Mouse (Mus musculus): Measurements from ENCODE around the gene Tank.

Gene Tank

GRCm38 (mm10) chr2:61580555-61581080, 2.2 kb downstream of the Tank start:
- no peak for DNase-seq

GRCm38 (mm10) chr2:61582578-61583315, 4.4 kb downstream of the Tank start:
- DNase-seq, result no peak

GRCm38 (mm10) chr2:61585447-61585846, 7.1 kb downstream of the Tank start:
- DNase-seq, result no peak

- DNase-seq, result no peak
These were observed 7.8 kb downstream of the Tank start for GRCm38 (mm10) chr2:61586166-61586565.

- no peak for DNase-seq
These were observed 12.4 kb downstream of the Tank start for GRCm38 (mm10) chr2:61590751-61591150.

GRCm38 (mm10) chr2:61592095-61592494, 13.7 kb downstream of the Tank start:
- DNase-seq, result no peak

GRCm38 (mm10) chr2:61592699-61593029, 14.3 kb downstream of the Tank start:
- DNase-seq, result no peak

- peak; percentile 94 for DNase-seq
These were observed 14.8 kb downstream of the Tank start for GRCm38 (mm10) chr2:61593030-61593811.

GRCm38 (mm10) chr2:61593871-61594304, 15.5 kb downstream of the Tank start:
- no peak for DNase-seq

- no peak for DNase-seq
These were observed 21.3 kb downstream of the Tank start for GRCm38 (mm10) chr2:61599730-61600129.

GRCm38 (mm10) chr2:61603461-61603860, 25.1 kb downstream of the Tank start:
- DNase-seq, result no peak

- DNase-seq, result no peak
These were observed 28.6 kb downstream of the Tank start for GRCm38 (mm10) chr2:61606942-61607341.

- DNase-seq, result no peak
These were observed 45.6 kb downstream of the Tank start for GRCm38 (mm10) chr2:61623996-61624395.

GRCm38 (mm10) chr2:61630864-61631555, 52.6 kb downstream of the Tank start:
- peak; percentile 43 for DNase-seq

- no peak for DNase-seq
These were observed 56.7 kb downstream of the Tank start for GRCm38 (mm10) chr2:61635099-61635498.

- no peak for DNase-seq
These were observed 59.8 kb downstream of the Tank start for GRCm38 (mm10) chr2:61638182-61638581.

- peak; percentile 74 for DNase-seq
These were observed 64.3 kb downstream of the Tank start for GRCm38 (mm10) chr2:61642452-61643368.

GRCm38 (mm10) chr2:61651206-61651605, 72.8 kb downstream of the Tank start:
- DNase-seq, result no peak

GRCm38 (mm10) chr2:61651640-61652039, 73.3 kb downstream of the Tank start:
- DNase-seq, result no peak

- no peak for DNase-seq
These were observed 76.6 kb downstream of the Tank start for GRCm38 (mm10) chr2:61655046-61655381.

GRCm38 (mm10) chr2:61655382-61656281, 77.2 kb downstream of the Tank start:
- peak; percentile 82 for DNase-seq
